ENCODE assay signal across 14 mouse cellular contexts in the genomic region with DNA sequence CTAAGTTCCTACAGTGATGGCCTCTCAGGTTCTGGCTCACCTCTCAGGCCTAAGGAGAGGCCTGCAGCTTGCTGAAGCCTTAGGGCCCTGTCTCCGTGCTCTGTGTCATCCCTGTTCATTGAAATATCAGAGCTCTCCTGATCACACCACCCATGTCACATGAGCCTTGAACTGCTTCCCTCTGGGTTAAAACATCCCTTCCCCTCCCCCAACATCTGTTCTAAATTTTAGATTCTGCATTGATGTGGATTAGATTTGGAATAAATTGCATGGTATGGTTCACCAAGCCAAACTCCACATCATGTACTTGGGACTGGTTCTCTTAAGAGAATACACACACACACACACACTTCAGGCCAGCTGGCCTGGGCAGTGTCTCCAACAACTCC.
"Had no signal": no experiment of that assay in that cellular context is flagged by ENCODE, and none has a peak within 500 bp of the region (broad histone marks: within the 10 kb centered on the region; RNA-seq: fewer than 3 reads in every experiment).

No protein-coding gene starts in this region.

- H3K27me3 ChIP-seq: kidney, embryonic 15.5 days; limb, embryonic 12.5 days; liver, embryonic 13.5 days; lung, embryonic 15.5 days; neural tube, embryonic 12.5 days had no signal

- H3K27ac ChIP-seq: limb, embryonic 12.5 days; neural tube, embryonic 12.5 days had no signal

- H3K4me3 ChIP-seq: kidney, embryonic 15.5 days; limb, embryonic 12.5 days; liver, embryonic 13.5 days; lung, embryonic 15.5 days; midbrain, embryonic 10.5 days; neural tube, embryonic 12.5 days had no signal

- DNase-seq: kidney, postnatal 14 days; liver; liver, embryonic 13.5 days; liver, postnatal 0 days; midbrain, embryonic 14.5 days; retina, postnatal 1 day; right cerebral cortex, postnatal 4 days; spleen, adult 18-20 months; thymus, postnatal 36 days had no signal

- H3K9me3 ChIP-seq: kidney, embryonic 15.5 days; limb, embryonic 12.5 days; liver, embryonic 13.5 days; lung, embryonic 15.5 days; midbrain, embryonic 10.5 days; neural tube, embryonic 12.5 days had no signal

- H3K4me2 ChIP-seq: kidney, embryonic 15.5 days; limb, embryonic 12.5 days; liver, embryonic 13.5 days; lung, embryonic 15.5 days; neural tube, embryonic 12.5 days had no signal

- H3K9ac ChIP-seq: kidney, embryonic 15.5 days; limb, embryonic 12.5 days; liver, postnatal 0 days; lung, embryonic 15.5 days; neural tube, embryonic 12.5 days had no signal

- H3K36me3 ChIP-seq: kidney, embryonic 15.5 days; limb, embryonic 12.5 days; liver, embryonic 13.5 days; lung, embryonic 15.5 days; midbrain, embryonic 10.5 days; neural tube, embryonic 12.5 days had no signal

- ATAC-seq: liver, postnatal 0 days had no signal
